Mouse (Mus musculus) bone marrow, adult 2 months (tissue): ENCODE measurements around the gene Myo1h.

Experiments
- CTCF ChIP-seq: fragments of 200-500 bp; IDR thresholded peaks from 2 replicates; pipeline ENCODE4 v1.5.1; 2011; ENCODE audit warnings: low read length, control low read depth; ENCODE audit not compliant: control insufficient read depth, insufficient read depth
- POLR2A ChIP-seq: fragments of 200-500 bp; IDR thresholded peaks from 2 replicates; pipeline ENCODE4 v1.6.1; 2011; ENCODE audit warnings: low read depth, mild to moderate bottlenecking, control low read depth, low read length, borderline replicate concordance; ENCODE audit not compliant: control insufficient read depth

DNA sequence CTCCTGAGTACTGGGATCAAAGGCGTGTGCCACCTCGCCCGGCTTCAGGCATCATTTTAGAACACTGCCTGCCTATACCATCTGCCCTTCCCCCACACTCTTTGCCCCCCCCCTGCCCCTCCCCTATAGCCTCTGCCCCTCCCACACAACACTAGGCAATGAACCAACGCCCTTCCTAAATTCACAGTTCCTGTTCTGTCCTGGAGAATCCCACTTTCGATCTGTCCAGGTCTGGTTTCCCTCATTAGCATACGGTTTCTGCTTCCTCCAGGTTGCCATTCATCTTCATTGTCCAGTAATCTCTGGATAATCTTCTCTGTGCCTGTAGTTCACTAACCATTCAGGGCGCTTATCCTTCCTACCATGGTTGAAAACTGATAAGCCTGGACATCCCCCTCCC lies 54.6 kb downstream of the Myo1h start:
- no peak for TF ChIP-seq CTCF
- TF ChIP-seq POLR2A, result no peak
